Mouse (Mus musculus) embryo, embryonic 11.5 days (tissue): ENCODE results near the gene Tada3.
"Not testable (repeated sequence)": the region's sequence is repeated elsewhere in the genome, so short reads cannot be mapped to it uniquely, and the experiment has no call there.

Experiments used
- DNase-seq: peaks from one replicate; pipeline ENCODE4 v3.0.0-alpha.2; 2012; ENCODE audit warnings: low read depth, low spot score

The Tada3 gene

GRCm38 (mm10) chr6:113343177-113344092, 34.2 kb downstream of the Tada3 start, which contains the start of gene Camk1:
Gene Camk1 (minus strand): TSS chr6:113343984.
- peak; percentile 40 for DNase-seq

DNA sequence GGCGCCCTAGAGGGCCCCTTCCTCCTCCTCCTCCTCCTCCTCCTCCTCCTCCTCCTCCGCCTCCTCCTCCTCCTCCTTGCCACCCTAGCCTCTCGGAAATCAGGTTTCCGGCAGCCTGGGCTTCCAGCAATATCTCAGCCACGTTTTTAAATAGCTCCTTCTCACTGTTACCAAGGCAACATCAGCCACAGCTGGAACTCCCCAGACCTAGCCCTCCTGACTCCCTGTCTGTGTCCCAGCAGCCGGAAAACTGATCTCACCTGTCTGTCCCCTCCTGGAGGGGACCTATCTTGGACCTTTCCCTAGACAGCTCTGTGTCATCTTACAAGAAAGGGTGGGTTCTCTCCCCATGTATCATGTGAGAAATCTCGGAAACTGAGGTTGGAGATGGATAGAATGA, 35.4 kb downstream of the Tada3 start:
- DNase-seq: no peak

DNA sequence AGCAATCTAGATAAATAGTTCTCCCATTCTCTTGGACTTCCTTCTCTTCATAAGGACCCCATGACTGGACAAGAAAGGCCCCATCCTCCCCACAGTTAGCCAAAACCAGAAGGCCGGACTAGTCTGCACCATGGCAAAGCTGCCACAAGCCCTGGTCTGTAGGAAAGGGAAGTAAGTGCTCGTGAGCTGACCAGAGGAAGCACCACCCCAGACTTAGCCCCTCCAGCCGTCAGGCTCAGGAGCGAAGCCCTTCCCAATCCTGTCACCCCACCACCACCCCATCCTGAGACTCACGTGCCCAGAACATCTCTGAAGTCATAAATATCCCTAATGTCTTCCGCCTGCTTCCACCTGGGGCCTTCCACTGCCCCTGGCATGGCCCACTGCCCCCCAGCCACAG, 36.1 kb downstream of the Tada3 start:
- DNase-seq: no peak

GRCm38 (mm10) chr6:113336852-113337620, 40.6 kb downstream of the Tada3 start:
- no peak for DNase-seq

DNA sequence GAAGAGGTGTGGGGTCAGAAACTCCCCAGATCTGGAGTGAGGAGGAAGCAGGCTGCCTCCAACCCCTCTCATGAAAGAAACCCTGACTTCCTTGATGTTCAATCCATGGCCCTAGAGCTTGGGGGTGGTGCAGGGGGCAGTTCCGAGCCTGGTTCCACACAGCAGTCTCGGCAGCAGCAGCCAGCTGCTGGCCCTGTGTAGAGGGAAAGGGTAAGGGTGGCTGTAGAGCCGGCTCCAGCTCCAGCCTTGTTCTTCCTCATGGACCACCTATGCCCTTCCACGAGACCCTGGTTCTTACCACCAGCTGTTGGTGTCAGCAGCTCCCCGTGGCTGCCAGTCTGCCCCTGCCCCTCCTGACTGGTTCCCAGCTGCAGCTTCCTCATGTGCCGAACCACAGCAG, 43.5 kb downstream of the Tada3 start:
- DNase-seq: no peak

GRCm38 (mm10) chr6:113333137-113333950, 44.3 kb downstream of the Tada3 start:
- DNase-seq: no peak

- not testable (repeated sequence) for DNase-seq
These were observed 44.9 kb downstream of the Tada3 start for GRCm38 (mm10) chr6:113332734-113333133.

DNA sequence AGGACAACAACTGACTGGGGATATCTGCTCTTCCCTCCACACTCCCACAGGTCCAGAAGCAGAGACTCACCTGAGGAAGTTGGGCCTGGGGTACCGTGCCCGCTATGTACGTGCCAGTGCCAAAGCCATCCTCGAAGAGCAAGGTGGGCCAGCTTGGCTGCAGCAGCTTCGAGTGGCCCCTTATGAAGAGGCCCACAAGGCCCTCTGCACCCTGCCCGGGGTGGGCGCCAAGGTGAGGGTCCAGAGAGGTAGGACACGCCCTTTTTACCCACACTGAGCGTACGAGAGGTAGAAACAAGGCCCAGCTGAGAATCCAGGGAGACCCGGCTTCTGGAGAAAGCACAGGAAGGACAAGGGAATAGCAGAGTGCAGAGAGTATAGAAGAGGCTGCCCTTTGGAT, 46.0 kb downstream of the Tada3 start:
- no peak for DNase-seq

DNA sequence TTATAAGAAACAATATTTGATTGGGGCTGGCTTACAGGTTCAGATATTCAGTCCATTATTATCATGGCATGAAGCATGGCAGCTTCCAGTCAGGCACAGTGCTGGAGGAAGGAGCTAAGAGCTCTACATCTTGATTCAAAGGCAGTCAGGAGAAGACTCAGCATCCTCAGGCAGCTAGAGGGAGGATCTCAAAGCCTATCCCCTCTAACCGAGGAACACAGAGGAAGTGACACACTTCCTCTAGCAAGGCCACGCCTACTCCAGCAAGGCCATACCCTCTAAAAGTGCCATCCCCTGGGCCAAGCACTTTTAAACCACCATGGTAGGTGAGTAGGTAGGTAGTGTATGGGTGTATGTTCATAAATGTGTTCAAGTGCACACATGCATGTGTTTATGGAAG, 47.1 kb downstream of the Tada3 start:
- DNase-seq: no peak

DNA sequence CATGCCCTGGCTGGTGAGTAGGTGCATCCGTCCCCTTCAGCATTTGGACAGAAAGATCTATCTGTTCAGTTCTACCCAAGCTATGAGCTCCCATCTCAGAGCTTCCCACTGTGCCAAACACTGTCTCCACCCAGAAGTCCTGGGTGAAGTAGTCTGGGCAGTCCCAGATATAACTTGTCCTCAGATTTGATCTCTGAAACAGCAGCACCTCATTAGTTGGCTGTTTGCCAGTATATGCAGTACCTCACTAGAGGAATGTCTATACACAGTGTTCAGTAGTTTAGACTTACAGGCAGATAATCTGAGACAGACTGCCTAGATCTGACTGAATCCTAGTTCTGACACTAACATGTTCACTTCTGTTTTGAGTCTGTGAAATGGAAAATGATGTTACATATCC, 48.3 kb downstream of the Tada3 start:
- DNase-seq: no peak

DNA sequence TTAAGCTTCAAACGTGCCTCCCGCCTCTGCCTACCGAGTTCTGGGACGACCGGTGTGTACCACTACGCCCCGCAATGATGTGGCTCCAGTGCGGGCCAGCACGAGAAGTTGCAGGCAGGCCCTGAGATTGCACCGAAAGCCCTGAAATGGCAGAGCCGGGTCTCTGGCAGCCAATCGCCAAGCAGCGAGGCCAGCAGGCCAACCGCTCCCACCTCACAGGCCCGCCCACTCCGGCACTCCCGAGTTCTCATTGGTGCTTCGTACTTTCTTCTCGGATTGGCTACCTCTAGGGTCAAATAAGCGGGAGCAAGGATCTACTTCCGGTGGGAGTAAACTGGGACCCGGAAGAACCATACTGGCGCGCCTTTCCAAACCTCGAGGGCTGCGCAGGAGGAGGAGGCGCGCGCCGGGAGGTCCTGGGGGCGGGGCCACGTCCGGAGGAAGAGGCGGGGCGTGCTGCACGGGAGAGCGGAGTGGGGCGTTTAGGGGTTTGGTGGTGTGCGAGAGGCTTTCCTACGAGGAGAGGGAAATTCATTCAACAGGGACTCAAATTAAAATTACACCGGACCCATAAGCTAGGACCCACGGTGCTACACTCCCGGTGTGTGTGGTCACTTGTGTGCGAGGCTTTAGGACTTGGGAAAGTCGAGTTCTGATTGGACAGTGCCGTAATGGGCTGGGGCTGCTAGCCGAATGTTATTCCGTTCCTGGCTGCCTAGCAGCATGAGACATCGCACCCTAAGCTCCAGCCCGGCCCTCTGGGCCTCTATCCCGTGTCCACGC, 51.0 kb downstream of the Tada3 start, which contains the start of gene Ogg1:
Ogg1 (plus strand) TSS at position 440 of the 783 bp plus-strand sequence.
- DNase-seq: peak; percentile 95
